In the genomic region with DNA sequence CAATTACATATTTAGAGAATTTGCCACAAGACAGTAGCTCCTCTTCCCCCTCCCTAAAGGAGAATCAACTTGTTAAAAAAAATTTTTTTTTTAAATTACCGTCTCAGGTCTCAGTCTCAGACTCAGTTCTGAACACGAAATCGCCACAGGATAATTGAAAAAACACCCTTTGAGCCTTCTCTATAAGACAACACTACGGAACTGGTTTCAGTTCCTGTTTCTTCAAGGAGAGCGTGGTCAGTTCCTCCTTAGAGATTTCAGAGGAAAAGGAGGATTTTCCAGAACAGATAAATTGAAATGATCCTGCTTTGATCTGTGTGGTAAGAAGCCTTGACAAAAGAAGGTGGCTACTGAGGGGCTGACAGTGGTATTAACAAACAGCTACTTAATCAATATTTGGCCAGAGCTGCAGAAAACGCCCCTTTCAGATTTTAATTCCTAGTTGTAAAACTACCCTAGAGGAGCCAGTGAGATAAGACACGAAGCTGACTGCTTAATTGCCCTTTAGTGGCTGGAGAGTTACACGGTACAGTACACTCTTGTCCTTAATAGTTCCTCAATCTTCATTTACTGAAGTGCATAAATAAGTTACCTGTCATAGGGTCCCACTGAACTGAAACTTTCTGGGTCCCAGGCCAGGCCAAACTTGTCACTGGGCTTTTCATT, we compare ENCODE assay signal across 14 mouse cellular contexts. TPM values are rescaled to one million over a fixed set of nuclear protein-coding genes. Genes with fewer than 3 reads are reported as not detected.
DNase-seq lines count a peak whose midpoint lies in the region; ATAC-seq lines count a peak whose summit lies in the region.
"Had no signal": no experiment of that assay in that cellular context is flagged by ENCODE, and none has a peak within 500 bp of the region (broad histone marks: within the 10 kb centered on the region; RNA-seq: fewer than 3 reads in every experiment).

No protein-coding gene starts in this region.

- 3% methylated on average over 8 of the region's 8 CpGs for WGBS in liver, embryonic 11.5 days
- WGBS in hindbrain, embryonic 10.5 days, result 9% methylated on average over 8 of the region's 8 CpGs
- WGBS in midbrain, embryonic 13.5 days, result 2% methylated on average over 8 of the region's 8 CpGs

- no peaks in the 10 kb centered on the region for H3K9me3 ChIP-seq in liver, embryonic 11.5 days (ENCODE audit: control insufficient read depth, low read length)
- no peaks in the 10 kb centered on the region for H3K9me3 ChIP-seq in hindbrain, embryonic 10.5 days
- no peaks in the 10 kb centered on the region for H3K9me3 ChIP-seq in midbrain, embryonic 13.5 days
- H3K9me3 ChIP-seq: forebrain, embryonic 12.5 days had no signal

- no peaks in the 10 kb centered on the region for H3K36me3 ChIP-seq in liver, embryonic 11.5 days (ENCODE audit: control insufficient read depth, insufficient read depth, low read length)
- peaks cover 34% of the 10 kb centered on the region for H3K36me3 ChIP-seq in hindbrain, embryonic 10.5 days
- no peaks in the 10 kb centered on the region for H3K36me3 ChIP-seq in midbrain, embryonic 13.5 days
- H3K36me3 ChIP-seq: forebrain, embryonic 12.5 days had no signal

- no peak overlapping the region for H3K9ac ChIP-seq in liver, embryonic 11.5 days (ENCODE audit: low read depth, low read length)
- H3K9ac ChIP-seq in midbrain, embryonic 13.5 days (replicated peaks), result peak overlapping the region; percentile 28
- H3K9ac ChIP-seq: forebrain, embryonic 12.5 days had no signal

- peaks cover 83% of the 10 kb centered on the region for H3K27me3 ChIP-seq in liver, embryonic 11.5 days (replicated peaks; ENCODE audit: control insufficient read depth, insufficient read depth, low read length)
- H3K27me3 ChIP-seq in hindbrain, embryonic 10.5 days (ENCODE audit: insufficient read depth, poor library complexity, severe bottlenecking), result peaks cover 99% of the 10 kb centered on the region
- H3K27me3 ChIP-seq in midbrain, embryonic 13.5 days, result peaks cover 87% of the 10 kb centered on the region

- H3K4me2 ChIP-seq in liver, embryonic 11.5 days, result no peak overlapping the region
- H3K4me2 ChIP-seq in midbrain, embryonic 13.5 days (replicated peaks), result peak overlapping the region; percentile 75
- H3K4me2 ChIP-seq: forebrain, embryonic 12.5 days had no signal

- ATAC-seq in liver, embryonic 11.5 days (replicated peaks; ENCODE audit: low FRiP score), result no peak
- ATAC-seq in common myeloid progenitor, adult 5-6 weeks (replicated peaks; ENCODE audit: low read depth, poor library complexity, severe bottlenecking), result peak; percentile 78
- no peak for ATAC-seq in midbrain, embryonic 13.5 days

- DNase-seq in liver, embryonic 11.5 days (ENCODE audit: low spot score), result peak; percentile 25
- DNase-seq in liver, result no peak
- DNase-seq in hindbrain, embryonic 10.5 days (ENCODE audit: low spot score), result peak; percentile 6
- DNase-seq in adrenal gland, adult 8-10 months, result no peak
- no peak for DNase-seq in gastrocnemius, postnatal 10 days
- DNase-seq: adrenal gland, postnatal 10 days; kidney, postnatal 25 days had no signal

- peaks cover 3% of the 10 kb centered on the region; the same call in 1 of the 2 replicates for H3K4me1 ChIP-seq in liver, embryonic 11.5 days (replicated peaks; ENCODE audit: control insufficient read depth, insufficient read depth, low read length)
- peaks cover 81% of the 10 kb centered on the region for H3K4me1 ChIP-seq in hindbrain, embryonic 10.5 days (replicated peaks)
- H3K4me1 ChIP-seq in midbrain, embryonic 13.5 days (replicated peaks), result peaks cover 51% of the 10 kb centered on the region

- H3K27ac ChIP-seq in liver, embryonic 11.5 days (ENCODE audit: low read depth, low read length), result no peak overlapping the region
- H3K27ac ChIP-seq in hindbrain, embryonic 10.5 days, result peak overlapping the region; percentile 95
- H3K27ac ChIP-seq in midbrain, embryonic 13.5 days, result peak overlapping the region; percentile 1; the same call in 1 of the 2 replicates
- H3K27ac ChIP-seq: forebrain, embryonic 12.5 days had no signal

- H3K4me3 ChIP-seq in liver, embryonic 11.5 days (ENCODE audit: low read depth, low read length), result no peak overlapping the region
- peak overlapping the region; percentile 72 for H3K4me3 ChIP-seq in hindbrain, embryonic 10.5 days
- peak overlapping the region; percentile 58 for H3K4me3 ChIP-seq in midbrain, embryonic 13.5 days (replicated peaks)
- H3K4me3 ChIP-seq: forebrain, embryonic 12.5 days had no signal

RNA-seq across cellular contexts. Expression of gene Pax3, which starts 9.7 kb away (rescaled TPM):
- polyA plus RNA-seq in liver, embryonic 11.5 days (2014; fragmentation: Nextera tagmentation; extraction: Ambion mirVana), result 0.44 and 0.55 TPM in 2 replicates
- not detected in 2 replicates for total RNA-seq in common myeloid progenitor, adult 5-6 weeks (2017)
- 47.6 and 54.6 TPM in 2 replicates for polyA plus RNA-seq in hindbrain, embryonic 10.5 days (2016; fragmentation: Nextera tagmentation; extraction: Ambion mirVana)
- 30.4 and 35.6 TPM in 2 replicates for polyA plus RNA-seq in midbrain, embryonic 13.5 days (2015; fragmentation: Nextera tagmentation; extraction: Ambion mirVana)
- not detected for total RNA-seq in adrenal gland, adult 8-10 months (2022)
- total RNA-seq in gastrocnemius, postnatal 10 days (2021), result under 1 TPM in 1 of 2 experiments, not detected in 1; 0.07 TPM
- total RNA-seq: gastrocnemius, adult 8-10 months; liver, adult 2 months had no signal
- polyA plus RNA-seq: liver, adult 2 months; lung, embryonic 16.5 days; small intestine, adult 2 months had no signal

Comparison
In these comparisons a context has a peak if more than half of its experiments do, and no peak if none do; other contexts are left out.
1. DNase-seq: peak in liver, embryonic 11.5 days (single experiment) and hindbrain, embryonic 10.5 days (single experiment); none in liver (single experiment), adrenal gland, adult 8-10 months (single experiment) and gastrocnemius, postnatal 10 days (single experiment).